Mouse (Mus musculus): ENCODE measurements around the gene 1700010B08Rik. TPM values are rescaled to one million over a fixed set of nuclear protein-coding genes. Genes with fewer than 3 reads are reported as not detected.

Gene 1700010B08Rik
- total and polyA plus RNA-seq, 2 experiments from 2014 or later: not detected

DNA sequence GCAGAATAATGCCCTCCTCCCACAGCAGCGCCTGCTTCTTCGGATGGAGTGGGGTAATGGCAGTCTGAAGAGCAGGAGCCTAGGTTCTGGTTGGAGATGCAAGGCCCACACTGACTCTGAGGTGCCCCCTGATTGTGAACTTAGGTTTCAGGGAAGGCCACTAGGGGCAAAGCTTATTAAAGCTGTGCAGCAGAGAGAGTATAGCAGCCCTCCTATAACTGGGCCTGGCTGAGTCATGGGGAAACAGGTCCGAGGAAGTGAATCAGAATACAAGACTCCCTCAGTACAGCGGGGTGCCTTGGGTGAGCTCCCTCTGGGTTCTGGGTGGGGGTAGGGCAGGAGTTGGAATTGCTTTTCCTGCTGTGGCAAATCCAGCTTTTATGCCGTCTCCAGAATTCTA is 51.4 kb downstream of the 1700010B08Rik start:
- H3K4me2 ChIP-seq (ENCODE audit: low read depth, low read length, poor library complexity, severe bottlenecking): no peak overlapping the region
- no peaks in the 10 kb centered on the region for H3K9me3 ChIP-seq (ENCODE audit: low read length)
- ATAC-seq (ENCODE audit: low FRiP score): no peak
- peaks cover 14% of the 10 kb centered on the region for H3K4me1 ChIP-seq (ENCODE audit: insufficient read depth, low read length)
- DNase-seq (ENCODE audit: low spot score): no peak
- no peaks in the 10 kb centered on the region for H3K27me3 ChIP-seq (ENCODE audit: insufficient read depth, low read length)
- no peak overlapping the region for H3K9ac ChIP-seq (replicated peaks; ENCODE audit: low read length, poor library complexity, severe bottlenecking)
- H3K36me3 ChIP-seq (ENCODE audit: insufficient read depth, low read length): no peaks in the 10 kb centered on the region; the same call in 1 of the 2 replicates
- WGBS: 62% methylated on average over 5 of the region's 5 CpGs
- H3K27ac ChIP-seq (ENCODE audit: low read depth, low read length): 0 out of 2 replicates have a peak overlapping the region, but pooled peaks have one; percentile 6
- TF ChIP-seq CTCF (IDR thresholded peaks at IDR 0.05): peak; percentile 38; the same call in 1 of the 2 replicates
- H3K4me3 ChIP-seq (ENCODE audit: low read depth, low read length): no peak overlapping the region

Small RNA genes within 50 kb of the gene (microRNA-seq; reads per million reads assigned to microRNA genes)
- gene Mir6340 (ENCODE audit: borderline number of aligned reads): not detected

Other genes starting within 250 kb of the 1700010B08Rik start
- not detected in 2 replicates for gene 1700021F07Rik, start 196.8 kb upstream of the 1700010B08Rik start, total RNA-seq (2014; rRNA removed)
- gene 1700021F07Rik, start 196.8 kb upstream of the 1700010B08Rik start, polyA plus RNA-seq (2015; fragmentation: Nextera tagmentation; extraction: Ambion mirVana): not detected in 2 replicates
- gene Ankrd60, start 141.1 kb upstream of the 1700010B08Rik start, total RNA-seq (2014; rRNA removed): not detected in 2 replicates
- gene Ankrd60, start 141.1 kb upstream of the 1700010B08Rik start, polyA plus RNA-seq (2015; fragmentation: Nextera tagmentation; extraction: Ambion mirVana): not detected in 2 replicates
- 22.4 and 23.7 TPM in 2 replicates for gene Rab22a, start 59.7 kb upstream of the 1700010B08Rik start, total RNA-seq (2014; rRNA removed)
- 31.2 and 34.7 TPM in 2 replicates for gene Rab22a, start 59.7 kb upstream of the 1700010B08Rik start, polyA plus RNA-seq (2015; fragmentation: Nextera tagmentation; extraction: Ambion mirVana)
- 36.3 and 41.6 TPM in 2 replicates for gene Vapb, start 18.1 kb downstream of the 1700010B08Rik start, total RNA-seq (2014; rRNA removed)
- 11.5 and 14.6 TPM in 2 replicates for gene Vapb, start 18.1 kb downstream of the 1700010B08Rik start, polyA plus RNA-seq (2015; fragmentation: Nextera tagmentation; extraction: Ambion mirVana)

Data from midbrain, postnatal 0 days (tissue).